Mouse (Mus musculus): ENCODE measurements around the gene Ocln. TPM values are rescaled to one million over a fixed set of nuclear protein-coding genes. Genes with fewer than 3 reads are reported as not detected.
"Not testable (repeated sequence)": the region's sequence is repeated elsewhere in the genome, so short reads cannot be mapped to it uniquely, and the experiment has no call there.

Gene Ocln
- polyA plus RNA-seq, 1 experiment from 2014 or later = not detected

DNA sequence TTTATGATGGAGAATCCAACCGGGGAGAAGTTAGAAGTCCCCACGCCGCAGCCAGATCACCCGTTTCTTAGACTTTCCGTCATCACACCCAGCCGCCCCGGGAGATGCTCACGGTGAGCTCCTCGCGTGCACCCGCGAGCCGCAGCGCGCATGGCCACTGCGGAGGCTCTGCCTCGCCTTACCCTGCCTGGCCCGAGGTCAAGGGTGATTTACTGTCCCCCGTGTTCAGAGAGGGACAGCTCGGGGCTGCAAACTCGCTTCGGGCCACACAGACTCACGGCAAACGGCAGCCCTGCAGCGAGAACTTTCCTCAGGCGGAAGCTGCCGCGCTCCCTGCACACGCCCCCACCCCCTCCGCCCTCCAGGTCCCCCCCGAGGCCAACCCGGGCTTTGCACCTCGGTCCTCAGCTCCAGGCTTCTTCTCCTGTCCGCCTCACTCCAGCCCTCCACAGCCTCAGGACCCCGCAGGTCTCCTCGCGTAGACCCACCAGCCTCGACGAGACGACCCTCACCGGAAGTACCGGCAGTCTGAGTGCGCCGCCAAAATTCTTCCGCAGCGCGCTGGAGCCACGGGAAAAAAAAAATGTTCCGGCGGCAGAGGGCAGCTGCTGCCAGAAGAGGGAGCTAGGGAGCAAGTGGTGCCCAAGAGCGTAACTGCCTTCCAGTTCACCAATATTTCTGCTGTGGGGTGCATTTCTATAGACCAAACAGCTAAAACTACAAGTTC lies 60.3 kb downstream of the Ocln start, which contains the start of gene Gtf2h2:
Gene Gtf2h2, minus strand, starts transcription at position 519 of the 727 bp plus-strand sequence.
- 1% methylated on average over 51 of the region's 51 CpGs for WGBS (ENCODE audit: missing documents)
- Histone ChIP-seq H3K79me2 (ENCODE audit: inconsistent target) (peaks cover 8% of the 10 kb centered on the region; the same call in 1 of the 2 replicates), H3K36me3 (ENCODE audit: inconsistent target) (peaks cover 10% of the 10 kb centered on the region; the same call in 1 of the 2 replicates), H3K27ac (peak within 1 kb of the TSS; percentile 47), H3K4me3 (ENCODE audit: inconsistent target) (peak within 1 kb of the TSS; percentile 56)

DNA sequence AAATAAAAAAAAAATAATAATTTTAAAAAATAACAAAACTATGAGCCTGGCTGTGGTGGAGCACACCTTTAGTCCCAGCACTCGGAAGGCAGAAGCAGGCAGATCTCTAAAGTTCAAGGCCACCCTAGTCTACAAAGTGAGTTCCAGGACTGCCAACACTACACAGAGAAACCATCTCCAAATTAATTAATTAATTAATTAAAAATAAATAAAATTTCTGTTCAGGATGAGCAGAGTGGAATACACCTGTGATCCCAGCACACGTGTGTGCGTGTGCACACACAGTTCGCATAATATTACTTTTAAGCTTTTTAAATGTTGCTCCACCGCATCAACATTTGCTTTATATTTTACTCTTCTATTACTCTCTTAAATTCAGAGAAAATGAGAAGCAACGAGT lies 60.9 kb downstream of the Ocln start:
- 13% methylated on average over 6 of the region's 6 CpGs for WGBS (ENCODE audit: missing documents)
- Histone ChIP-seq H3K36me3 (ENCODE audit: inconsistent target) (peaks cover 16% of the 10 kb centered on the region; the same call in 1 of the 2 replicates), H3K4me3 (ENCODE audit: inconsistent target) (peak overlapping the region; percentile 56), H3K79me2 (ENCODE audit: inconsistent target) (peaks cover 8% of the 10 kb centered on the region; the same call in 1 of the 2 replicates), H3K27ac (no peak overlapping the region)

DNA sequence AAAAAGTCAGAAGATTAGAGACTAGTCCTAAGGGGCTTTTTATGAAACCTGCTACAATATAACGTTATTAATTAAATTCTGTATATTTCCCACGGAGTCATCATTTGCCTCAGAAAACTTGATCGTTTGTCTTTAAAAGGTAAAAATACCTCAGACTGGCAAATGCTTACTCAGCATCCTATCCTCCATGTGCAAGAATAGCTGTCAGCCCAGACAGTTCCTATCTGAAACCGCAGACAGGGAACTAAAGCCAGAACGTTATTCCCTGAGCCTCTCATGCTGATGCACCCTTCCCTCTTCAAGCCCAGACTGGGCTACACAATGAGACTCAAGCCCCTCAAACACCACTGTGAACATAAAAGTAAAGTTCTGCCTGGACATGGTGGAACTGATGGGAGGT lies 62.1 kb downstream of the Ocln start:
- Histone ChIP-seq H3K4me3 (ENCODE audit: inconsistent target) (no peak overlapping the region), H3K36me3 (ENCODE audit: inconsistent target) (peaks cover 18% of the 10 kb centered on the region; the same call in 1 of the 2 replicates), H3K27ac (no peak overlapping the region), H3K79me2 (ENCODE audit: inconsistent target) (peaks cover 8% of the 10 kb centered on the region; the same call in 1 of the 2 replicates)
- WGBS (ENCODE audit: missing documents) = 43% methylated on average over 5 of the region's 5 CpGs

DNA sequence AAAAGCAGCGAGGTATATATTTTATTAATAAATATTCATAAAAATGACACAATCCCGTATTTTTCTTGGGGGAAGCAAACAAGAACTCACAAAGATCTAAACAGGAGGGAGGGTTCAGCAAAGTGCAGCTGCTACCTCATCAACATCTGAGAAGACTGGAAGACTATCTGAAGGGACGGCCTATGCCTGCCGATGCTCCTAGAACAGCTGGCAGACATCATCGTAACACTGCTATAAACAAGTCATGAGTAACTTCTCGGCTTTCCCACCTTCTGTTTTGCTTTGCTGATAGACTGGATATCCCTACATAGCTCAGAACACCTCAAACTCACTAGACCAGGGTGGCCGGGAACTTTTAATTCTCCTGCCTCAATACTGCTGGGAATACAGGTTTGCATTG lies 68.9 kb downstream of the Ocln start:
- Histone ChIP-seq H3K4me3 (ENCODE audit: inconsistent target) (no peak overlapping the region), H3K79me2 (ENCODE audit: inconsistent target) (no peaks in the 10 kb centered on the region), H3K36me3 (ENCODE audit: inconsistent target) (peaks cover 35% of the 10 kb centered on the region; the same call in 1 of the 2 replicates), H3K27ac (no peak overlapping the region)
- 97% methylated on average over 7 of the region's 7 CpGs for WGBS (ENCODE audit: missing documents)

DNA sequence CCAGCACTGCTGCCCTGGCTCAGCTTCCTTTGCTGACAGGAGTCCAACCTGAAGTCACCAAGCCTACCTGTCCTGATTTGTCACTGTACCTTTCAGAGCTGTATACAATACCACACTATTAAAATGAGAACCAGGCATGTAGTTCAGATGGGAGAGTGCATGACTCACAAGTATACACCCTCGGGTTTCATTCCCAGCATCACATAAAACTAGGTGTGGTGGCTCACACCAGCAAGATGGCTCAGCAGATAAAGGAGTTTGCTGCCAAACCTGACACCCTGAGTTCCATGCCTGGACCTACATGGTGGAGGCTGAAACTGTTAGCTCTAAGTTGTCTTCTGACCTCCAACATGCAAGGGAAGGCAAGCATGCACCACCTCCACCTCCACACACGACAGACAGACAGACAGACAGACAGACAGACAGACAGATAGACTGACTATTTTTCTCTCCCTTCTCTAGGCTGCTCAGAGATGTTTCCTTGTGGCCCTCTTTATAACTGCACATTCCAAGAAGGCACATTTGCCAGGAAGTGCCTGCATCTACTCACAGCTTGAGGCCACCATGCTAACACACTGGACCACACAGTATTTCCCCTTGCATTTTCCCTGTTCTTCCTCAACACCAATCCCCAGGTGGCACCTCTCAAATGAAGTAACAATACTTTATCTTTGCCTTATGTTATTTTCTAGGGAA lies 88.8 kb downstream of the Ocln start:
- Histone ChIP-seq H3K79me2 (ENCODE audit: inconsistent target) (no peaks in the 10 kb centered on the region), H3K4me3 (ENCODE audit: inconsistent target) (no peak overlapping the region), H3K27ac (no peak overlapping the region), H3K36me3 (ENCODE audit: inconsistent target) (peaks cover 11% of the 10 kb centered on the region)
- WGBS (ENCODE audit: missing documents) = 93% methylated on average over 2 of the region's 2 CpGs

DNA sequence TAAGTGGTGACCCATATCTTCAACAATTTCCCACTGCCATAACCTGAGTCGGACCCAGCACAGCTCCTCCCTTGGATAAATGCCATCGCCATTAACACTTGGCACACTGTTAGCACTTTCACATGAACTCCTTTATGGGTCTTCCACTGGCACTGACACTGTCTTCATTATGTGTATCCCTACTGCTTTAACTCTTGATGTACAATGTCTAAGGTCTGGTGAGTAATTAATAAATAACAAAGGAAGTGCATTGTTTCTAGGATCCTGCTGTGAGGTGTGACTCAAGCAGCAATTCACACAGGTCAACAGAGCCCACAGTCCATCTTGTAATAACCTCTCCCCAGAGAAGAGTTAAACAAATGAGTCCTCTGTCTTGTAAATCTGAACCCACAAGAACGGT lies 91.2 kb downstream of the Ocln start:
- Histone ChIP-seq H3K27ac (no peak overlapping the region), H3K4me3 (ENCODE audit: inconsistent target) (no peak overlapping the region), H3K79me2 (ENCODE audit: inconsistent target) (no peaks in the 10 kb centered on the region), H3K36me3 (ENCODE audit: inconsistent target) (peaks cover 3% of the 10 kb centered on the region; the same call in 1 of the 2 replicates)
- WGBS (ENCODE audit: missing documents) = 96% methylated on average over 3 of the region's 3 CpGs

DNA sequence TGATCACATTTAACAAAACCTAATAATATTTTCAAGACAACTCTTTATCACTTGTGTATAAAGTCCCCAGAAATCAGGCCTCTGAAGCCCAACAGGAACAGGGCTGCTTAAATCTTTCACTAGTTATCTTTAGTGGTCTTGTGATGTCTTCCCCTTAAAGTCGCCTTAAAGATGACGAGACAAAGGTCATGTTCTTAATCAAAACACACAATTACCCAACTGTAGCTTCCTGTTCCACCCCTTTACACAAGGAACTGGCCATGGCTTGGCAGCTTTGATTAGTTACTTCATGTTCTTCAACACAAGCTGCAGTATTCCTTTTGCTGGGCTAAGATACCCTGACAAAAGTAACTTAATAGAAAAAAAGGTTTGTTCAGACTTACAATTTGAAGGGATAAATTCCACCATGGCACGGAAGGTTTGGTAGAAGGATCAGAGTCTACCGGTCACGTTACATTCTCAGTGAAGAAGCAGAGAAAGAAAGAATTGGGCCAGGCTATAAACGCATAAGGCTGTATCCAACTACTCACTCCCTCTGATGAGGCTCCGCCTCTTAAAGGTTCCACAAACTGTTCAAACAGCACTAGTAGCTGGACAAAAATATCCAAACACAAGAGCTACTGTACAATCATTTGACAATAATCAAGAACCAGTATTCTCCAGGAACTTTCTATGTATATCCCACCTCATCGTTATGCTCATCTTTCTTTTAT lies 99.9 kb downstream of the Ocln start, which contains the start of gene Naip1:
Gene Naip1, minus strand, starts transcription at position 455 of the 713 bp plus-strand sequence.
- not testable (repeated sequence) for H3K79me2 ChIP-seq (ENCODE audit: inconsistent target); H3K27ac ChIP-seq; H3K4me3 ChIP-seq (ENCODE audit: inconsistent target); H3K36me3 ChIP-seq (ENCODE audit: inconsistent target)
- 78% methylated on average over 7 of the region's 8 CpGs for WGBS (ENCODE audit: missing documents)

DNA sequence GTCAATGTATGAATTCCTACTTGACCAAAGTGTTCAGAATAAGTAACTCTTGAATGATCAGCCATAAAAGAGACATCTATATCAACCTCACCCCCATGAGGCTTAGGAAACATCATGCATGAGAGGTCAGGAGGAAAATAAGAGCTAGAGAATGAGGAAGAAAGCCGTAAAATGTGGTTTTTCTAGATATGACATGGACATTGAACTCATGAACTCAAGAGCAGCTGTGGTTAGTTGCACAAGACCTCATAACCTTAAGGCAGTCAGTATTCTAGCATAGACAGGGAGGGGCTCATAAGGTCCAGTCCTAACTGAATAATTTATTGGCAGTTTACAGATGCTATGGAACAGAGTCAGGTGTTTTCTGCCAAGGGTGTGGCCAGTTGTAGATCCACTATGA lies 103.0 kb downstream of the Ocln start:
- H3K79me2 ChIP-seq (ENCODE audit: inconsistent target) = no peaks in the 10 kb centered on the region
- WGBS (ENCODE audit: missing documents) = 12% methylated on average over 1 of the region's 1 CpGs

More for the DNA sequence above, 103.0 kb downstream of the Ocln start:
- Histone ChIP-seq H3K27ac (no peak overlapping the region), H3K4me3 (ENCODE audit: inconsistent target) (no peak overlapping the region), H3K36me3 (ENCODE audit: inconsistent target) (no peaks in the 10 kb centered on the region)

Other genes starting within 250 kb of the Ocln start
- 6.3 to 10.1 TPM (median 7.9 TPM) in 3 replicates for gene Naip6, start 235.0 kb downstream of the Ocln start, polyA plus RNA-seq (2018)
- gene Naip1, start 99.8 kb downstream of the Ocln start, polyA plus RNA-seq (2018) = 0.05 to 0.19 TPM (median 0.13 TPM) in 3 replicates
- 16.6 to 20.4 TPM (median 17.7 TPM) in 3 replicates for gene Gtf2h2, start 60.1 kb downstream of the Ocln start, polyA plus RNA-seq (2018)
- 0.15 to 0.27 TPM in 2 of 3 replicates, not detected in the other for gene Marveld2, start 64.3 kb upstream of the Ocln start, polyA plus RNA-seq (2018)
- gene Ak6, start 98.3 kb upstream of the Ocln start, polyA plus RNA-seq (2018) = 94.8 to 163 TPM (median 124 TPM) in 3 replicates
- 19.7 to 30.9 TPM (median 22.6 TPM) in 3 replicates for gene Rad17, start 98.3 kb upstream of the Ocln start, polyA plus RNA-seq (2018)
- gene Taf9, start 98.9 kb upstream of the Ocln start, polyA plus RNA-seq (2018) = 4.5 to 10.7 TPM (median 5.4 TPM) in 3 replicates
- 5.5 to 12.5 TPM (median 5.9 TPM) in 3 replicates for gene Ccdc125, start 117.0 kb upstream of the Ocln start, polyA plus RNA-seq (2018)
- gene Cdk7, start 178.2 kb upstream of the Ocln start, polyA plus RNA-seq (2018) = 15.2 to 26.0 TPM (median 24.2 TPM) in 3 replicates
- 71.3 to 93.3 TPM (median 80.4 TPM) in 3 replicates for gene Mrps36, start 191.9 kb upstream of the Ocln start, polyA plus RNA-seq (2018)
- gene Cenph, start 223.2 kb upstream of the Ocln start, polyA plus RNA-seq (2018) = 0.86 to 7.4 TPM (median 4.3 TPM) in 3 replicates
- gene Ccnb1, start 233.9 kb upstream of the Ocln start, polyA plus RNA-seq (2018) = 1.8 to 7.7 TPM (median 6.2 TPM) in 3 replicates